Mouse (Mus musculus) macrophage (primary cell): Measurements from ENCODE around the gene Slx1b. TPM values are rescaled to one million over a fixed set of nuclear protein-coding genes. Genes with fewer than 3 reads are reported as not detected.
A peak's percentile ranks its signal among the peaks of the same experiment; 100 is the strongest.

Source experiments
- H3K27ac ChIP-seq: fragments of 350-480 bp; formaldehyde crosslinking; 2 replicates; pipeline ENCODE4 v1.9.0; 2021
- H3K36me3 ChIP-seq: fragments of 350-480 bp; formaldehyde crosslinking; 2 replicates; pipeline ENCODE4 v1.9.0; 2021; ENCODE audit errors: inconsistent target
- H3K4me3 ChIP-seq: fragments of 350-480 bp; formaldehyde crosslinking; 2 replicates; pipeline ENCODE4 v1.9.0; 2021; ENCODE audit errors: inconsistent target
- H3K79me2 ChIP-seq: fragments of 350-480 bp; formaldehyde crosslinking; 2 replicates; pipeline ENCODE4 v1.9.0; 2021; ENCODE audit errors: inconsistent target
- WGBS: methylation state at CpG from one replicate; pipeline ENCODE4 v1.1.7; 2026; ENCODE audit warnings: inconsistent platforms; ENCODE audit not compliant: missing documents; 5-methylcytosine and 5-hydroxymethylcytosine counted together
- polyA plus RNA-seq: library from polyadenylated mRNA; stranded (reverse); fragments of 250-400 nt; gene quantifications from 3 replicates; pipeline ENCODE4 v1.2.4, GENCODE M21; 2018; ENCODE audit warnings: inconsistent platforms

Gene Slx1b
- polyA plus RNA-seq, 1 experiment from 2014 or later, result 4.2 TPM

- H3K27ac ChIP-seq, result no peak overlapping the region
These were observed 18.9 kb downstream of the Slx1b start for GRCm38 (mm10) chr7:126676631-126677220.

DNA sequence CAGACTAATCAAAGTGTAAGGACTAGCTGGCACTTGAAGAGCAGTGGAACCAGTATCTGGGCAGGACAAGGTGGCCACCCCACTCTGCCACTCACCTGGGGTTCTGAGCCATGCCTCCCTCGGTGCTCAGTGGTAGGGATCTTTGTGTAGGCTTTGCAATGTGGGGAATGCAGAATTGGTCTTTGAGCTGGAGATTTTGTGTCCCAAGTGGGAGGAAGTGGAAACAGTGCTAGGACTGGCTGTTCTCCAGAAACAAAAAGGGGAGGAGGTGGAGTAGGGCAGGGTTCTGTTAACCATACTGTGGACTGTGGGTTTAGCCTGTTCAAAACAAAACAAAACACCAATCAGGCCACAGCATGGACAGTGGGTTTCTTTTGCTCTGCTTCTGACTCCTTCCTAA is 19.4 kb downstream of the Slx1b start, which contains the start of gene Sult1a1:
TSS of gene Sult1a1 (minus strand) at position 226 of the 400 bp plus-strand sequence.
- Histone ChIP-seq H3K79me2 (no peaks in the 10 kb centered on the region), H3K4me3 (no peak within 1 kb of the TSS), H3K36me3 (peaks cover 16% of the 10 kb centered on the region; the same call in 1 of the 2 replicates), H3K27ac (no peak within 1 kb of the TSS)
- 50% methylated on average over 1 of the region's 1 CpGs for WGBS

More at GRCm38 (mm10) chr7:126676631-126677220, 18.9 kb downstream of the Slx1b start:
- H3K79me2 ChIP-seq, result no peaks in the 10 kb centered on the region
- 29% methylated on average over 4 of the region's 4 CpGs for WGBS
- no peak overlapping the region for H3K4me3 ChIP-seq
- peaks cover 13% of the 10 kb centered on the region; the same call in 1 of the 2 replicates for H3K36me3 ChIP-seq

- H3K36me3 ChIP-seq, result peaks cover 16% of the 10 kb centered on the region; the same call in 1 of the 2 replicates
- no peak overlapping the region for H3K27ac ChIP-seq
- no peak overlapping the region for H3K4me3 ChIP-seq
- 94% methylated on average over 8 of the region's 8 CpGs for WGBS
- no peaks in the 10 kb centered on the region for H3K79me2 ChIP-seq
These were observed 20.5 kb downstream of the Slx1b start for GRCm38 (mm10) chr7:126675104-126675503.

- H3K36me3 ChIP-seq, result peaks cover 16% of the 10 kb centered on the region; the same call in 1 of the 2 replicates
- no peaks in the 10 kb centered on the region for H3K79me2 ChIP-seq
- 94% methylated on average over 9 of the region's 9 CpGs for WGBS
- no peak overlapping the region for H3K27ac ChIP-seq
- no peak overlapping the region for H3K4me3 ChIP-seq
These were observed 23.5 kb downstream of the Slx1b start for GRCm38 (mm10) chr7:126672111-126672510.

GRCm38 (mm10) chr7:126670152-126670551 is 25.4 kb downstream of the Slx1b start:
- Histone ChIP-seq H3K36me3 (peaks cover 16% of the 10 kb centered on the region; the same call in 1 of the 2 replicates), H3K27ac (no peak overlapping the region), H3K4me3 (no peak overlapping the region), H3K79me2 (no peaks in the 10 kb centered on the region)
- 89% methylated on average over 3 of the region's 3 CpGs for WGBS

DNA sequence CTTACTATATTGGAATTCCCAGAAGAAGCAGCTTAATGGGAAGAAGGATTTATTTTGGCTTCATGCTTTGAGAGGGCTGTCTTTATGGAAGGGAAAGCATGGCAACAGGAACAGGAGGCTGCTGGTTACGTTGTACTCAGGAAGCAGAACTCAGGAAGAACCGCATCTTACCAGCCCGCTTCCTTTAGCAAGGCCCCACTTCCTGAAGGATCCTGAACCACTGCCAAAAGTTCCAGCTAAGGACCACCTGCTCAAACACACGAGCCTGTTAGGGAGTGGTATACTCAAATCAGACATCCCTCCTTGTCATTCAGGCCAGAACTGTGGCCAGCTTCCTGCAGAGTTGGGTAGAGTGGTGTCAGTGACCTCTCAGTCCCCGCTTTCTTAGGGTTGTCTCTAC is 27.1 kb downstream of the Slx1b start:
- Histone ChIP-seq H3K79me2 (no peaks in the 10 kb centered on the region), H3K36me3 (peaks cover 16% of the 10 kb centered on the region; the same call in 1 of the 2 replicates), H3K4me3 (no peak overlapping the region), H3K27ac (no peak overlapping the region)
- 31% methylated on average over 5 of the region's 5 CpGs for WGBS

DNA sequence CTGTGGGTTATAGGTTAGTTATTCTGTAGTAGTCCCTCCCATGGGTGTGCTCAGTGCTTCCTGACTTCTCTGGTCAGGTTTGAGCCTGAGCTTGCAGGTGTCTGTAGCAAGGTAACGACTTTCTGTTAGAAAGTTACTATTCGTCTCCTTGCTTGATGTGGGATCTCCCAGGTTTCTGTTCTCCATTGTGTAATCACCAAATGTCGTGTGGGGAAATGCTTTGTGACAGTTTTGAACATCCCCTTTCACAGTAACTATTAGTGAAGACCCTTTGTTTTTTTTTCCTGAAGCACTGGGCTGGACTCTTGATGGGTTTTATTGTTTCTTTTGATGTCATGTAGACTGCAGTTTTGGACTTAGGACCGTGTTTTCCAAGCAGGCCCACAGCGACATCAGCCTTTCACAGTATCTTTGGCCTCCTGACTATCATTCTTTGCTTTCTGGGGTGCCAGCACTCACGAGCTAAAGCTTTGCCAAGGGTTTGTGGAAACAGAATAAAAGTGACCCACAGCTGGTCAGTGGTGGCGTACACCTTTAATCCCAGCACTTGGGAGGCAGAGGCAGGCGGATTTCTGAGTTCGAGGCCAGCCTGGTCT is 28.0 kb downstream of the Slx1b start:
- Histone ChIP-seq H3K27ac (no peak overlapping the region), H3K4me3 (no peak overlapping the region), H3K36me3 (peaks cover 11% of the 10 kb centered on the region; the same call in 1 of the 2 replicates), H3K79me2 (no peaks in the 10 kb centered on the region)
- WGBS, result 35% methylated on average over 6 of the region's 9 CpGs

- Histone ChIP-seq H3K36me3 (no peaks in the 10 kb centered on the region), H3K79me2 (no peaks in the 10 kb centered on the region)
- WGBS, result 97% methylated on average over 3 of the region's 3 CpGs
These were observed 30.3 kb downstream of the Slx1b start for GRCm38 (mm10) chr7:126665269-126665668.

GRCm38 (mm10) chr7:126663646-126664045 is 31.9 kb downstream of the Slx1b start:
- Histone ChIP-seq H3K79me2 (no peaks in the 10 kb centered on the region), H3K4me3 (no peak overlapping the region), H3K27ac (no peak overlapping the region), H3K36me3 (no peaks in the 10 kb centered on the region)
- 49% methylated on average over 8 of the region's 8 CpGs for WGBS

More at GRCm38 (mm10) chr7:126665269-126665668, 30.3 kb downstream of the Slx1b start:
- Histone ChIP-seq H3K4me3 (no peak overlapping the region), H3K27ac (no peak overlapping the region)

GRCm38 (mm10) chr7:126659771-126660170 is 35.8 kb downstream of the Slx1b start:
- no peaks in the 10 kb centered on the region; the same call in 1 of the 2 replicates for H3K79me2 ChIP-seq
- WGBS, result 100% methylated on average over 3 of the region's 3 CpGs
- H3K4me3 ChIP-seq, result no peak overlapping the region
- H3K27ac ChIP-seq, result no peak overlapping the region
- no peaks in the 10 kb centered on the region for H3K36me3 ChIP-seq

DNA sequence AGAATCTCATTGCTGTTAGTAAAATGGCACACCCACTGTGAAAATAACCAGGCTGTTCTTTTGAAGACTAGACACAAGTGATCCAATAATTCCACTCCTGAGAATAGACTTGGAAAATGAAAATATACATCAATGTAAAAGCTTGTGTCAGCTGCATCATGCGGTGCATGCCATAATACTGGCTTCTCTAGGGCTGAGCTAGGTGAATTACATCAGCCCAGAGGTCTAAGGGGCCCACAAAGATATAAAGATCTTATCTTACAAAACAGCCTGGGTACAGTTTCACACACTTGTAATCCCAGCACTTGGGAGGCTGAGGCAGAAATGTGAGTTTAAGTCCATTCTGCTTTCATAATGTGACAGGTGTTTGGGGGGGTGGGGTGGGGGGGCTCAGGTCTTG is 38.1 kb downstream of the Slx1b start:
- WGBS, result 100% methylated on average over 1 of the region's 1 CpGs
- Histone ChIP-seq H3K79me2 (peaks cover 6% of the 10 kb centered on the region; the same call in 1 of the 2 replicates), H3K27ac (no peak overlapping the region), H3K4me3 (no peak overlapping the region), H3K36me3 (no peaks in the 10 kb centered on the region)

DNA sequence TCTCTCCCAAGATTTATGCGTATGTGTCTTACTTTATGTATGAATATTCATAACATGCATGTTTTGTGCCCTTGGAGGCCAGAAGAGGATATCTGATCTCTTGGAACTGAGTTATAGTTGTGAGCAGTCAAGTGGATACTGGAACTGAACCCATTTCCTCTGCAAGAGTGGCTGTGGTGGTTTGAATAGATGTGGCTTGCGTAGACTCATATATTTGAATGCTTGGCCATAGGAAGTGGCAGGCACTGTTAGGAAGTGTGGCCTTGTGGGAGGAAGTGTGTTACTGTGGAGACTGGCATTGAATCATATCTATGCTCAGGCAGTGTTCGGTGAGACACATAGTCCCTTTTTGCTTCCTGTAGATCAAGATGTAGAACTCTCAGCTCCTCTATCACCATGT is 39.9 kb downstream of the Slx1b start:
- WGBS, result 27% methylated on average over 3 of the region's 3 CpGs
- peaks cover 25% of the 10 kb centered on the region; the same call in 1 of the 2 replicates for H3K79me2 ChIP-seq
- peak overlapping the region; percentile 76 for H3K27ac ChIP-seq
- no peak overlapping the region for H3K4me3 ChIP-seq
- H3K36me3 ChIP-seq, result no peaks in the 10 kb centered on the region

DNA sequence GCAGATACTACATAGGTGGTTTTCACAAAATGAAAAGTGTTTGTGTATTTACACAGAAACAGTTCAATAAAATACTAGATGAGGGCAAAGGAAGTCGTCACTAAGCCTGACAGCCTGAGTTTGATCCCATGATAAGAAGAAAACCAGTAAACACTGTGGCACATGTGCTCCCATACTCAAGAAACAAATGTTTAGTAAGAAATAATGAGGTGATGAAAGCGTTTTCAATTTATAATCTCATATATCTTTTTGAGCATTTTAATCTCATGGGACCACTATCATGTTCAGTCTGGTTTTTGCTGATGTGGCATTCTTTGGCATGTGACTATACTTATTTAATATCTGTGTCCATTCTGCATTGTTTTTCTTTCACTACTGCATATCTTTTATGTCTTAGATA is 41.6 kb downstream of the Slx1b start:
- Histone ChIP-seq H3K36me3 (no peaks in the 10 kb centered on the region), H3K4me3 (no peak overlapping the region), H3K27ac (no peak overlapping the region), H3K79me2 (peaks cover 35% of the 10 kb centered on the region)
- 81% methylated on average over 2 of the region's 2 CpGs for WGBS

- WGBS, result 69% methylated on average over 2 of the region's 2 CpGs
- Histone ChIP-seq H3K27ac (no peak overlapping the region), H3K79me2 (peaks cover 35% of the 10 kb centered on the region), H3K36me3 (no peaks in the 10 kb centered on the region), H3K4me3 (no peak overlapping the region)
These were observed 44.7 kb downstream of the Slx1b start for GRCm38 (mm10) chr7:126650852-126651251.
